Mouse (Mus musculus) heart, adult 2 months (tissue): Measurements from ENCODE around the gene Tenm3.

ENCODE experiments used
- CTCF ChIP-seq: fragments of 200-600 bp; IDR thresholded peaks from 2 replicates; pipeline ENCODE4 v1.8.1; 2022; ENCODE audit warnings: antibody characterized with exemption, mild to moderate bottlenecking, moderate library complexity
- EP300 ChIP-seq: fragments of 200-500 bp; IDR thresholded peaks from 2 replicates; pipeline ENCODE4 v1.6.1; 2011; ENCODE audit warnings: low read depth, low read length, control low read depth; ENCODE audit not compliant: insufficient read depth
- POLR2A ChIP-seq: fragments of 200-500 bp; IDR thresholded peaks from 2 replicates; pipeline ENCODE4 v1.6.1; 2011; ENCODE audit warnings: mild to moderate bottlenecking, low read depth, low read length, control low read depth; ENCODE audit not compliant: insufficient read depth

DNA sequence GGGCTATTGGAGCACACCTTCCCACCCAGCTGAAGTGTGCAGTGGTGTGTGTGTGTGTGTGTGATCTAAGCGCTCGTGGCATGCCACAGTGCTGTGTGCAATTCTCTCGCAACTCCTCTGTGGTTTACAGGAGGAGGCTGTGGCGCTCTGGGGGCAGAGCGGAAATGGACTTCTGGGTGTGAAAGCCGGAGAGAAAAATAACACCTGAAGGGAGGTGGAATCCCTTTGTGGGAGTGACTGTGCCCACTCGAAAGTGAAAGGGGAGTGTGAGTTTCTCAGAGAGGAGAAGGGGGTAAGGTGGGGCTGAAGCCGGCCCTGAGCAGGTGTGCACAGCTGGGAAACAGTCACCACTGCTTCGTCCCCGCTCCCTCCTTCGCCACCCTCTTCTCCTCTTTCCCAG is 418.6 kb downstream of the Tenm3 start:
- TF ChIP-seq POLR2A = no peak
- no peak for TF ChIP-seq CTCF
- no peak for TF ChIP-seq EP300
